Mouse (Mus musculus) inflammation-experienced regulatory T-cells, adult 6 months (primary cell): ENCODE data around the gene St8sia1. TPM values are rescaled to one million over a fixed set of nuclear protein-coding genes. Genes with fewer than 3 reads are reported as not detected.

Experiments
- ATAC-seq: one replicate; pipeline ENCODE4 v1.8.0; 2017
- polyA plus RNA-seq, 3 experiments: library from polyadenylated mRNA; unstranded; fragments of 100-300 nt; shearing (Covaris generic); gene quantifications; one replicate each; pipeline ENCODE4 v1.2.1; 2017

St8sia1 gene
- polyA plus RNA-seq, 3 experiments from 2014 or later: 1.3 to 14.6 (median 12.7) TPM

DNA sequence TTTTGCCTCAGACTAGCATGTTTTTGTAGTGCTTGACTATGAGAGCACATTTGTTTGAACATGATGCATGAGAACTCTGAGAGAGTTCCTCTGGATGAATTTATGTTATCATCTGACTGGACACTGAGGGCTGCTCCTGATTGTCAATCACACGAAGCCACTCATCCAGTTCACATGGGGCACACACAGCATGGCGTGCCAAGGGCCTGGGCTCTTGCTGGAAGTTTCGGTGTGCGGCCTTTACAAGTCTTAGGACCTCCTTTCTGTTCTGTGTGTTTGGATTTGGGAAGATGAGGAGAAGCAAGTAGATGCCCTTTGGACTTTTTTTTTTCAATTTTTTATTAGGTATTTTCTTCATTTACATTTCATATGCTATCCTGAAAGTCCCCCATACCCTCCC lies 100.4 kb downstream of the St8sia1 start:
- ATAC-seq: no peak

DNA sequence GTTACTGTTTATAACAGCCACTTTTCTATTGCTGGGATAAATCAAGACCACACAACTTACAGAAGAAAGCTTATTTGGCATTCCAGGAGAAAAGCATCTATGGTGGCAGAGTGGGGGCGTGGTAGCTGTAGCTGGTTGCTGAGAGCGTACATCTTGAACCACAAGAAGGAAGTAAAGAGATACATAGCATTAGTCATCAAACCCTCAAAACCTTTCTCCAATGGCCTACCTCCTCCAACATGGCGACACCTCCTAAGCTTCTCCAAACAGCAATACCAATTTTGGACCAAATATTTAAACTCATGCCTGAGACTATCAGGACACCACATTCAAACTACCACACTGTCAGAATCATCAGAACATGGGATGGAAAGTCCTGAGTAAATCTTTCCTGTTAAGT lies 102.0 kb downstream of the St8sia1 start:
- ATAC-seq: peak; percentile 80

DNA sequence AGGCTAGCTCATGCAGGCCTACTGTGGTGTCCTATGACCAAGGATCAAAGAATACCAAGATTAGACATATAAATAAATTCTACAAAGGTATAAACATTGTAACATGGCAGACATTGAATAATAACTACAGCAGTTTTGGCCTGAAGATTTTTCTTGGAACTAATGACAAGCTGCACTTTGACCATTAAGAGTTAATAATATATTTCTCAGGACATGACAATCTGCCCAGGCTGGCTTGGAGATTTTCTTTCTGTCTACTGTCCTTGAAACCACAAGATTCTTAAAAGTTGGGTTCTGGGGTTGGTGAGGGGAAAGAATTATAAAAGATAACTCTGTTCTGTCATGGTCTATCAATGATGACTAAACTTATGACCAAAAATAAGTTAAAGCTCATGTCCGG lies 103.9 kb downstream of the St8sia1 start:
- no peak for ATAC-seq

DNA sequence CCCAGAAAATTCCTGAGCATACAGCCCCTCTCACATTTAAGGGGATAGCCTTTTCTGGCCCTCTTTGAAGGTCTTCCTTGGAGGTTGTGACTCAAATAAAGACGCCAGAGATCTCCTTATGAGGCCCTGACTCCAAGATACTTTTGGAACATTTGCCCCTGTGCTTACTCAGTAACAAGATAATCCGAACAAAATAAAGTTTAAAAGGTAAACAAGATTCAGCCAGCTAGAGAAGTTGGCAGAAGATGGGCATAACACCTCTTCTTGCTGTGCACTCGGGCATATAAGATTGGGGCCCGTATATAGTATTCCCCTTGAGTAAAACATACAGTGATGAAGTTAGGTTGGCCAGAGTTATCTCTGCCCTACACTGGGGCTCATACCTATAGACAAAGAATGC lies 104.3 kb downstream of the St8sia1 start:
- ATAC-seq: no peak

DNA sequence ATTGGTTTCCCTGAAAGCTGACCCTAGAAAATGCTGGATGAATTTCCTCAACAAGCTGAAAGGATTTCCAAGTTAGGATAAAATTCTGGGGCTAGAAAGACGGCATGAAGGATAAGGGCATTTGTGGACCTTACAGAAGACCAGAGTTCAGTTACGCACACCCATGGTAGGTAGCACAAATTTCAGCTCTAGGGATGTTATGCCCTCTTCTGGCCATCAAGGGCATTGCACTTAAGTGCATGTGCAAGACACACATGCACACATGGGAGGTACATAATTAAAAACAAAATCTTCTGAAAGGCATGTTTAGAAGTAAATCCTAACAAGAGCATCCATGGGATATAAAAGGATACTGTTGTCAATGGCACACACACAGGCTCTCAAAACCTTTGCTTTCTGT lies 105.3 kb downstream of the St8sia1 start:
- no peak for ATAC-seq

DNA sequence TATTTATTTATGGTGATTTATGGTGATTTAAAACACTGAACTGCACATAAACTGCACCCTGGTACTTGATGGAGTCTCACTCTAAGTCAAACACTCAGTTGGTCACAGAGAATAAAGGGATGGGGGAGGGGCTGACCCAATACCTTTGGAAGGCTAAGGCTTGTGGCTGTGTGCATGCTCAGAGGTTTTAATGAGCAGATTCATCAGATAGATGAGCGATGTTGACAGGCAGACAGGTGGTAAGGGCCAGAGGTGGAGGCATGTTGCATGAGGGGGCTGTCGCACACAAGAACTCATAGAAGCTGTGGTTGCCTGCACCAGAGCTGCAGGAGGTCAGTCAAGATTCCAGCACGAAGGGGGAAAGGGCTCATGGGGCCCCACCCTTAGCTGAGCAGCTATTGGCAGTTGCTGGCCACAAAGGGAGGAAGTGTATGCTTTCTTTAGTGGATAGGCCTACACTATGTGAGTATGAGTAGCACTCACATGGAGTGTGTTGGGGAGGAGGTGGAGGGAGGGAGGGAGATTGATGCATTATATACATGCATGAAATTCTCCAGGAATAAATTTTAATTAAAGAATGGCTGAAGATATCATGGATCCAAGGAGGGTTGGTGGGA lies 107.9 kb downstream of the St8sia1 start:
- no peak for ATAC-seq

DNA sequence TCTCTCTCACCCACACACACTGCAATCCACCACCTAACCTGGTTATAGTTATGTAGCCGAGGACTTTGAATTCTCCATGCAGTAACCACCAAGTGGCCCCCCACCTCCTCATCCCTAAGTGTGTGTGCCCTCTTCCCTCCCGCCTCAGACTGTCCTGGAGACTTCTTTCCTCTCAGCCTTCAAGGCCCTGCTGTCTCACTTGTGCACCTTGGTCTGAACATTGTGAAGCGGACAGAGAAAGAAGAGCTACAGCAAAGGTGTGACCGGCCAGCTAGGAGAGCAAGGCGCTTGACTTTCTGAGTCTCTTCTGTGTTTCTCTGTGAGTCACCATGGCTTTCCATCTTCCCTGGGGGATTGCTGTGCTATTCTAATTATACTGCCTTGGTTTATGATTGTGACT lies 108.5 kb downstream of the St8sia1 start:
- no peak for ATAC-seq

DNA sequence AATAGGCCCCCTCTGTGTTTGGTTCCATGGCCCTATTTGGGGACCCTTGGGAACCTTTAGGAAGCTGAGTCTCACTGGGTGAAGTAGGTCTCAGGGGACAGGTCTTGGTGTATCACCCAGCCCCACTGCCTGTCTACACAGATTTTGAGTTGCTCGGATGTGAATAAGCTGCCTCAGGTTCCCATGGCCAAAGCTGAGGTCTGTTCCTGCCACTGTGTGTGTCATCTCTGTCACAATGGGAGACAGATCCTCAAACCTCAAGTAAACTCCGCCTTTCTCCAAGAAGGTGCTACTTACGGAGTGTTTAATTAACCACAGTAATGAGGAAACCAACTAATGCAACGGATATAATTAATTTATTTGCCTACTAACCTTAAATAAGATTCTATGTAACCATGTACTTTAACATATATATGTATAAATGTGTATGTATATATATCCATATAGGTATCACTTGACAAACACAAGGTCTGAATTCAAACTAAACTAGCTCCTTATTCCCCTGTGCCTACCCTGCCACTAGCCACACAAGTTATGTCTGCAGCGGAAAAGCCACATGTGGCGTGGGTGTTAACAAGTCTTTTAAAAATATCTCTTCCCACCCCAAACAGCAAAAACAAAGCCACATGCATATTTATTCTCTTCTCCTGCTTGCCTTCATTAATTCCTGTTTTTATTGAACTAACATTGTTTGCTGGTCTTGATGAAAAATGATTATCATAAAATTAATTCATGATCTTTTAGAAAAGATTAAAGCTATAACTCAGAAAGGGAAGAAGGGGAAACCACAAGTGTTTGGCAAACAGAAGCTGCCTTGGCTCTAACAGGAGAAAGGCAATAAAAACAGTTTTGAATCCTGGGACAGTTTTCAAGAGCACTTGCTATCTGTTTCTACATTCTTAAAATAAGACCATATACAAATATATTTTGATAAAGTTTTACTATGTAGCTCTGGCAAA lies 111.6 kb downstream of the St8sia1 start:
- ATAC-seq: no peak

DNA sequence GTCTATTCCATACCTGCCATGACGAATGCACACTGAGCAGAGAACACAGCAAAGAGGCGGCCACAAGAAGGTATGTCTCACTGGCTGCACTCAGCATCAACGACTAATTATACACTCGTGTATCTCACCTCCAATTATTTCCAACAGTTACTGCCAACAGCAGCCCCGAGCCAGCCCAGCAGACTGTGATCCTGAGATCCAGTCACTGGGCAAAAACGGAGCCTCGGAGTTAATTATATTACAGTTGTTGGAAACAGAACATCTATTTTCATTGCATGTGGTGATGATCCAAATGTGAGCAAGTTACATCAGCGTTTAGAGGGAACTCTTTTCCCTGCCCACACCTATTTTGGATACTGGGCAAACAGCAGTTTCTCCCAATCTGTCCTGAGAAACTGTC lies 113.8 kb downstream of the St8sia1 start:
- ATAC-seq: no peak

DNA sequence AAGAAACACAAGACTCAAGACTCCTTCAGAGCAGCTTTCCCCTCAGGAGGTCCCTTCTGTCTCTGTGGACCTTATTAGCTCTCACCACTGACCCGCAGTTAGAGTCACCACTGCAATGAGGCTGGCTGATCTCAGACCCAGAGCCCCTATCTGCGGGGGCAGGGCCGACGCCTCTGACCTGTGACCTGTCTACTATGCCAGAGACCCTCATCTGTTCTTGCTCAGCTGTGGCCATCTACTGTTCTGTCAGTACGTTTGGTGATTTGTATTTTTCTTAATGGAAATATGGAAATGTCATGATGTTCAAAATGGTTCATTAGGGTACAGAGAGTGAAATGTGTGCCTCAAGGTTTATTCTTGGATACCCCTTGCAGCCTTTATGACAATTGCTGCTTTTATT lies 114.9 kb downstream of the St8sia1 start:
- no peak for ATAC-seq

DNA sequence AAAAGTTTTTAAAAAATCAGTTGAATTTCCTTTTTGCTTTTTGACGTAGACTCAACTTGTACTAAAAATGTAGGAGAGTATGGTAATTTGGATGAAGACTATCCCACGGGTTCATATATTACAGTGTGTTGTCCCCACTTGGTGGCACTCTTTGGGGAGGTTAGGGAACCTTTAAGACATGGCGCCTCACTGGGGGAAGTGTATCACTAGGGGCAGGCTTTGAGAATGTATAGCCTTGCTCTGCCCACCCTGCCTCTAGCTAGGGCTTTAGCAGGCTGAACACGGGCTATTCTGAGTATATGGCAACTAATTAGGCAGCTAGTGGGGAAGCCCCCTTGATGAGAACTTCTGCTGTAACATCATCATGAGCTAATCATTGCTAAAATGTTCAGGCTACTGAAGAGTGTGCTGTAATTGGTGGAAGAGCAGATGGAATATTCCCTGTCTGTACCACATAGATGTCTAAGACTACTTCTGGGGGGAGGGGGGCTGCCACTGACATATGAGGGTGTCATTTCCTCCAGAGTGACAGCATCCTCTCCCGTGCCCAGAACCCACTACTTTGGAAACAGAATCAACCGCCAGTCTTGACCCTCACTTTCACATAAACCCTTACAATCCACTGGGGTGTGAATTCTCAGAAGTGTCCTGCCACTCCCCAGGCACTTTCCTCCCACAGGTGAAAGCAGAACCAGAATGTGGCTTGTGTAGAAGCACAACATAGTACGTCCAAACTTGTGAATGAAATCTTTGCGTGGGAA lies 116.2 kb downstream of the St8sia1 start:
- ATAC-seq: peak; percentile 10

DNA sequence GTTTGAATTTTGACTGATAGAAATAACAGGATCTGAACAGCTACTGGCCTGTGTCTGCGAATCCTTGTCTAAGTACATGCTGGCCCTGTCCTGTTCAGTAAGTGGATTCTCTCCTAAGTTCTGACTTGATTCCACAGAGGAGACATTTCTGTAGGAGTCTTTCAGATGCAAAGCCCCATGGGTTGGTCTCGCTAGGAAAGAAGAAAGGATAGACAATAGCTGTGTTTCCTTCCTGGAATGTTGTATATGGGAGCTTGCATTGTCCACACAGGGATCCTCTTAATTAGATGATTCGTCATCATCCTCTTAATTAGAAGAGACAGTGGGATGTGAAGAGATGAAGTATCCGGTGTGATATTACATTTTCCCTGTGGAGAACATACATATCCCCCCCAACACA lies 117.4 kb downstream of the St8sia1 start:
- no peak for ATAC-seq

DNA sequence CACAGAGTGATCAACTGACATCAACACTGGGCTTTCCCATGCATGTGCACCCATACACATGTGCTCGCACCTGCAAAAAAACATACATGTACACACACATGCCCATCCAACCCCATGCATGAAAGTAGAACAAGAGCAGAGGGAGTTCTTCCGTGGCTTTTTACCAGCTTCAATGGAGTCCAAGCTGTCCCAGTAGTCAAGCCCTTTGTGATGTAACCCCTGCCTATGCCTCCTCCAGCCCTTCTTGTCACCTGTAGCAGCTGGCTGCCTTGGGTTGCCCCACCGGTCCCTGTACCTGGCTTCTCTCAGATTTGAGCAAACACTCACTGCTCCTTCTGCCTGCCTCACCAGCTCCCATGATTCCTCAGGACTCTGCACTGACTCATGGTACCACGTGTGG lies 119.2 kb downstream of the St8sia1 start:
- ATAC-seq: no peak

DNA sequence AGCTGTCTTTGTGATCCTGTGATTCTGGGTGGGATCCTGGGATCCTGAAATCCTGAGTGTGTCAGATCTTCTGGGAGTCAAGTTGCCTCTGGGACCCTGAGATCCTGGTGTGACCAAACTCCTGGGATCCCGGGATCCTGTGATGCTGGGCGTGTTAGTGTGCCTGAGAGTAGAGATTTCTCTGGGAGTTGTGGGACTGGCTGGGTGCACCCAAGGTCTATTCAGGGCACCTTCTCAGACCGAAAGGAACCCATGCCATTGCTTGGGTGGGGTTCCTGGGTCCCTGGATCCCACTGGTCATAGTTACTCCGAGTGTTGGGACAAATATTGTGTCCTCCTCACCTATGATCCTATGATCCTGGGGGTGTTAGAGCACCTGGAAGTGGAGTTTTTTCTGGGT lies 120.2 kb downstream of the St8sia1 start:
- no peak for ATAC-seq

DNA sequence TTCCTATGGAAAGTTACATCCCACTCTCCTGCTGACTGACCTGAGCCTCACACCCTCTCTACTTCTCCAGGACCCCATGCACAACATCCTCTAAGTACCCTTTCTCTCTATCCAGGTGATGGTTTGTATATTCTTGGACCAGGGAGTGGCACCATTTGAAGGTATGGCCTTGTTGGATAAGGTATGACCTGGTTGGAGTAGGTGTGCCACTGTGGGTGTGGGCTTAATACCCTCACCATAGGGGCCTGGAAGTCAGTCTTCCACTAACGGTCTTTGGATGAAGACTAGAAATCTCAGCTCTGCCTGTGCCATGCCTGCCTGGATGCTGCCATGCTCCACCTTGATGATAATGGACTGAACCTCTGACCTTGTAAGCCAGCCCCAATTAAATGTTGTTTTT lies 125.8 kb downstream of the St8sia1 start:
- ATAC-seq: no peak

DNA sequence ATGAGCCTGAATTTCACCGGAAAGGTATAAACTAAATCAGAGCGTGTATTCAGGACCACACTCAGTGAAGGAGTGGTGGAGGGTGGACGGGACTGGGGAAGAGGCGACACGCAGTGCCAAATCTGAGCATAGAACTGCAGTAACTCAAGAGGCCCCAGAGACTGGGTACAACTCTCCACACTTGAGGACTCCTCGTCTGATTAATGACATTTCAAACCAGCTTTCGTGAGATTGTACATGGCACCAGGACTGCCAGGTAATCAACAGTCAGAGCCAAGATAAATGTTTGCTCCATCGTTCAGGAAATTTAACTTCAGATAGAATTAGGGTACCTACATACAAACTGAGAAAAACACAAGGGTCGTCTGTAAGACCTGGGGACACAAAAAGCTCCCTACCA lies 126.9 kb downstream of the St8sia1 start:
- no peak for ATAC-seq

DNA sequence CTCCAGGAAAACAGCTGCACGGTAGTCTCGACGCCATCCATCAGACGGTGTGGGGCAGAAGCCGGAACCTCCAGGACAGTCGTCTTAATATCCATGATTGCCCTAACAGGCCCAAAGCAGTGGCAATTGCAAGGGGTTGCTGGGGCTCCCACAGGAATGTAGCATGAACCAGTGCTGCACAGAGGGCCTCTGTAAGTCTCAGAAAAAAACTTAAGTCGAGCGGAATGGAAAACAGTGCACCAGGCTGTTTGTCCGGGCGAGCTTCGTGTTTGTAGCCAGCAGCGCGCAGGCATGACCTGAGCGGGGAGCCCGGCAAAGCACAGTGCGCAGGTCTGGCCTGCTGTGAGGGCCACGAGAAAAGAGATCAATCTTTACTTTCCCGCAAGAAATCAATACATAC lies 128.5 kb downstream of the St8sia1 start:
- no peak for ATAC-seq

DNA sequence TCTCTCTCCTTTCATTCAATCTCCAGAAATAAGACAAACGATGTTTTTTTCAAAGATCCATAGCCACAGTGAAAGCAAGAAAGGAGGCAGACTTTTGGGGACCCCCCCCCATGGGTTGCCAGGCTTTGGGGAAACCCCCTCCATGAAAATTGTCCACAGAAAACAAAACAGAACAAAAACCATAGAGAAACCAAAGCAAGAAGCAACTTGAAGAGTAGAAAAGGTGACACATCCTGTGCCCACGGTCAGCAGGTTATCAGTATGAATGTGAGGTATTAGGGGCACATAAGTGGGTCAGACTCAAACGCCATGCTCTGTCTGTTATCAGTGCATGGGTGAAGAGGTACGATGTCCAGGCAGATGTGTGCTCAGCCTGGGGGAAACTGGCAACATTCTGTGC lies 129.3 kb downstream of the St8sia1 start:
- peak; percentile 65 for ATAC-seq

DNA sequence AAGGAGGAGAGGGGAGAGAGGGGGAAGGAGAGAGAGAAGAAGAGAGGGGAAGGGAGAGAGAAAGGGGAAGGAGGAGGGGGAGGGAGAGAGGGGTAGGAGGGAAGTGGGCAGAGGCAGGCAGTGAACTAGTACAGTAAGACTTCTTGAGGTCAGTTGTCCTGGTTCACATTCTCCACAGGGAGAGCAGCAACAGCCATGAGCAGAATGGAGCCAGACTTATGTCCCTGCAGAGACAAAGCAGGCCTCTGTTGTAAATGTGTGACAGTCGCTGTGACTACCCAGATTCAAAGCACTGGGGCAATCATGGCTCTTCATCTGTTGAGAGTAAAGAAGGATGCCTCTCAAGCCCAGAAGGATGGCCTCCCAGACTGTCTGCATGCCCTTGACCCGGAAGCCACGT lies 132.5 kb downstream of the St8sia1 start:
- no peak for ATAC-seq

DNA sequence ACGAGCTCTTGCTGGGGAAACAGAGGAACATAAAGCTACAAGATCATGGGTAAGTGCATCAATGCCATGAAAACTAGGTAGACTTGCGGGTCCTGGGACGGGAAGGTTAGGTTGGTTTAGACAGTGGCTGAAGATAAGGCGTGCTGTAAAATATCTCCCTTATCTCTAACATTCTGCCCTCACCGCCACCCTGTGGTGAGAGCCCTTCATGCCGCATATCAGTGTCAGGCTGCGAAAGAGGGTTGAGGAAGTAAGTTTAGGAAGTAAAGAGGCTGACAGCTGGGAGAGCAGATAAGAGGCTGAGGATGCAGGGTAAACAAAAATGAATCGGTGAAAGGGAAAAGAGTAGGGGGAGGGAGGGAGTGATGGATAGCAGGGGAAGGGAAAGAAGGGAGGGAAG lies 133.0 kb downstream of the St8sia1 start:
- ATAC-seq: no peak

DNA sequence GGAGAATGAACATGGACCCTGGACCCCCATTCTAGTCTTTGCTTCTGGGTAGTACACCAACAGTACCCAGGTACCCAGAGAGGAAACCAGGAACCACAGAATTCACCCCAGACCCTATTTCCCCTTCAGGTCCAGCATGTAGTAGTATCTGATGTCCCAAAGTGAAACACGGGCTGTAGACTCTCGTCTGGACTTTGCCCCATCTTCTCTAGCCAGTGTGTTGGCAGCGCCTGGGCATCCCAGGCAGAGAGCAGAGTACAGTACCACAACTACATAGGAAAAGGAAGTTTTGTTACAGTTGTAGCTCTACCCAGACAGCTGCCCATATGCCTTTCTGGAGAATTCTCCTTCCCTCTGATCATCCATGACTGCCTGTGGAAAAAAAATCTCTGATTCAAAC lies 134.0 kb downstream of the St8sia1 start:
- ATAC-seq: no peak

DNA sequence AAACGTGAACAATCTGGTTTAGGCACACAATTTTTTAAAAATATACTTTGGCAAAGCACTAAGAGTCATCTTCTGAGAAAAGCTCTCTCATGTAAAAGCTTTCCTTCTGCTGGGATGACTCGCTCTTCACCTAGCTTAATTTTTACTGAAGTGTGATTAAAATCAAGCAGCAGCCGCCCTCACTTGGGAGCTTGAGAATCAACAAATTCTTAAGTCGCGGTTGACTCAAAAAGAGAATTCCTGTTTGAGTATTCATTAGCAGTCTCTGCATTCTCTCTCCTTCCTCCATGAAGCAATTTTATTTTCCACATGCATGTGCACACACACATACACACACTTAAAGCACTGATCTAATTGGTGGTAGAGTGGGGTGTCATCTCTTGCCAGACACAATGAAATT lies 138.8 kb downstream of the St8sia1 start:
- ATAC-seq: no peak

DNA sequence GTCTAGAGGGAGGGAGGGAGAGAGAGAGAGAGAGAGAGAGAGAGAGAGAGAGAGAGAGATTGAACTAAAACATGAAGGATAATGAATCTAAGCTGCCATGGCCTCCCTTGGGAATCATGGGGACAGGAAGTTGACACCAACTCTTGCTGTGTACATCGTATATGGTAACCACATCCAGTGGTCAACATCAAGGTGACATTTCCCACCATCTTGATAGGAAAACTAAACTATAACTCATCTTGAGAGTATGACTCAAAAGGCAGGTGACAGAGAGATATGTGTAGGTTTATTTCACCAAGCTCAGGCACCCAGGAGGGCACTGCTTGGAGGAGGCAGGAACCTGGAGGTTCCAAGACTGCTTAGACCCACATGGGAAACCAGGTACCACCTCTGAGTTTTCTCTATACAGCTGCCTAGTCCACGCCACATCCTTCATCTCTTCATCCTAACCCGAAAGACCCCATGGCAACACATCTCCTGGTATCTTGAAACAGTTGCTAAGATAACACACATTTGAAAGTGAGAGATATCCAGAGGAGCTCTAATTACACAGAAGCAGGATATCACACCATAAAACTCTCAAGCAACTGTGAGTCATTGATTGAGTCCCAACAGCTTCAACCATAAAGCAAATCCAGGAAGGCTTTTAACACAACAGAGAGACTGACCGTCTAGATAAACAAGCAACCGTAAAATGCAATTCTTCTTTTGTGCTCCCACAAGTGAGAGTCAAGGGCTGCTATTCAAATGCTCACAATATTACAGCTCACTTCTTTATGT lies 141.1 kb downstream of the St8sia1 start:
- peak; percentile 53 for ATAC-seq
